Comparison of ENCODE assay signal across 8 mouse cellular contexts in the genomic region with DNA sequence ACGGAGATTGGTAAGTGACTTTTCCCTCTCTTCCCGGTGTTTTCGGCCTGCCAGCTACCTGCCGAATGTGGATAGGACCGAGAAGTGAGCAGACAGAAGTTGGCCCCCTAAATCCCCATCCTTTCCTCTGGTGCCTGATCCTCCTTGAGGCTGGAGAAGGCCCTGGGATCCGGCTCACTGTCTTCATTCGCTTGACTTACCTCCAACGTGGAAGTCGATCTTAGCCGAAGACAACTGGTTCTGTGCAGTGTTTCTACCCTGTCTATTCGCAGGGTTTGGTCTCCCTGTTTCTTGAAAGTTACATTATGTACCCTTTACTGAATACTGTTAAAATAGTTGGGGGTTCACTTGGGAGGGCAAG. TPM values are rescaled to one million over a fixed set of nuclear protein-coding genes. Genes with fewer than 3 reads are reported as not detected.
DNase-seq lines count a peak whose midpoint lies in the region; ATAC-seq lines count a peak whose summit lies in the region.

No protein-coding gene starts in this region.

- peak overlapping the region; percentile 93 for H3K4me3 ChIP-seq in kidney, embryonic 14.5 days (ENCODE audit: low read length)
- peak overlapping the region; percentile 99 for H3K4me3 ChIP-seq in hindbrain, embryonic 16.5 days (ENCODE audit: low read length)
- peak overlapping the region; percentile 91 for H3K4me3 ChIP-seq in midbrain, embryonic 15.5 days

- WGBS in kidney, embryonic 14.5 days: under 1% methylated on average over 11 of the region's 11 CpGs
- 2% methylated on average over 11 of the region's 11 CpGs for WGBS in hindbrain, embryonic 16.5 days
- WGBS in midbrain, embryonic 15.5 days: under 1% methylated on average over 11 of the region's 11 CpGs

- peak; percentile 72 for ATAC-seq in kidney, embryonic 14.5 days (ENCODE audit: low FRiP score, low TSS enrichment)
- ATAC-seq in common myeloid progenitor, adult 5-6 weeks (replicated peaks; ENCODE audit: low read depth, poor library complexity, severe bottlenecking): peak; percentile 64
- peak; percentile 88 for ATAC-seq in hindbrain, embryonic 16.5 days
- peak; percentile 87 for ATAC-seq in midbrain, embryonic 15.5 days (replicated peaks)

- no peaks in the 10 kb centered on the region for H3K4me1 ChIP-seq in kidney, embryonic 14.5 days (ENCODE audit: control insufficient read depth, insufficient read depth, low read length)
- H3K4me1 ChIP-seq in hindbrain, embryonic 16.5 days (ENCODE audit: control insufficient read depth, insufficient read depth, low read depth, low read length): peaks cover 6% of the 10 kb centered on the region
- H3K4me1 ChIP-seq in midbrain, embryonic 15.5 days: peaks cover 19% of the 10 kb centered on the region

- intact Hi-C loops in left cerebral cortex, postnatal 4 days (cut with DNase I): loop anchor here (10.0 kb wide), 1 partner anchor 1059 kb away; a partner anchor contains a TSS

- H3K9ac ChIP-seq in kidney, embryonic 14.5 days (ENCODE audit: low read depth, low read length): peak overlapping the region; percentile 94
- H3K9ac ChIP-seq in hindbrain, embryonic 16.5 days (ENCODE audit: low read depth, low read length): peak overlapping the region; percentile 93
- H3K9ac ChIP-seq in midbrain, embryonic 15.5 days: peak overlapping the region; percentile 94

- H3K36me3 ChIP-seq in kidney, embryonic 14.5 days (ENCODE audit: control insufficient read depth, insufficient read depth, low read length): no peaks in the 10 kb centered on the region
- H3K36me3 ChIP-seq in hindbrain, embryonic 16.5 days (ENCODE audit: control insufficient read depth, insufficient read depth, low read length): no peaks in the 10 kb centered on the region
- H3K36me3 ChIP-seq in midbrain, embryonic 15.5 days (replicated peaks): no peaks in the 10 kb centered on the region

- DNase-seq in kidney, postnatal 36 days: no peak
- no peak for DNase-seq in left cerebral cortex, adult 18-20 months (ENCODE audit: low spot score in 2 of 2)
- no peak for DNase-seq in left cerebral cortex, postnatal 4 days
- no peak for DNase-seq in kidney, postnatal 25 days

- H3K4me2 ChIP-seq in kidney, embryonic 14.5 days (replicated peaks; ENCODE audit: low read depth, low read length): peak overlapping the region; percentile 49
- H3K4me2 ChIP-seq in hindbrain, embryonic 16.5 days (ENCODE audit: low read length): peak overlapping the region; percentile 62
- peak overlapping the region; percentile 67 for H3K4me2 ChIP-seq in midbrain, embryonic 15.5 days

- H3K27ac ChIP-seq in kidney, embryonic 14.5 days (ENCODE audit: low read depth, low read length): no peak overlapping the region
- H3K27ac ChIP-seq in hindbrain, embryonic 16.5 days (ENCODE audit: low read depth, low read length): peak overlapping the region; percentile 78
- H3K27ac ChIP-seq in midbrain, embryonic 15.5 days: peak overlapping the region; percentile 90

- no peaks in the 10 kb centered on the region for H3K9me3 ChIP-seq in kidney, embryonic 14.5 days (ENCODE audit: control insufficient read depth, low read length)
- H3K9me3 ChIP-seq in hindbrain, embryonic 16.5 days (ENCODE audit: control insufficient read depth, low read length): no peaks in the 10 kb centered on the region
- no peaks in the 10 kb centered on the region for H3K9me3 ChIP-seq in midbrain, embryonic 15.5 days

- H3K27me3 ChIP-seq in kidney, embryonic 14.5 days (ENCODE audit: control insufficient read depth, insufficient read depth, low read length): no peaks in the 10 kb centered on the region
- no peaks in the 10 kb centered on the region for H3K27me3 ChIP-seq in hindbrain, embryonic 16.5 days (replicated peaks; ENCODE audit: control insufficient read depth, insufficient read depth, low read length)
- no peaks in the 10 kb centered on the region for H3K27me3 ChIP-seq in midbrain, embryonic 15.5 days (replicated peaks)

RNA-seq across cellular contexts. Expression of a gene that starts 0.3 kb away (rescaled TPM):
- 11.3 and 12.4 TPM in 2 replicates for polyA plus RNA-seq in kidney, embryonic 14.5 days (2014; fragmentation: Nextera tagmentation; extraction: Ambion mirVana)
- 5.3 and 9.9 TPM in 2 replicates for total RNA-seq in common myeloid progenitor, adult 5-6 weeks (2017)
- polyA plus RNA-seq in hindbrain, embryonic 16.5 days (2015; fragmentation: Nextera tagmentation; extraction: Ambion mirVana): 10.3 and 12.5 TPM in 2 replicates
- 10.9 and 13.4 TPM in 2 replicates for polyA plus RNA-seq in midbrain, embryonic 15.5 days (2015; fragmentation: Nextera tagmentation; extraction: Ambion mirVana)
- total RNA-seq in left cerebral cortex, adult 18-20 months (2021): 10 to 100 TPM; 25.4 to 28.6 TPM
- 10 to 100 TPM; 24.1 to 24.4 TPM for total RNA-seq in left cerebral cortex, postnatal 4 days (2021)

RNA-seq across cellular contexts. Expression of a gene that starts 0.3 kb away (rescaled TPM):
- 48.9 and 54.3 TPM in 2 replicates for polyA plus RNA-seq in kidney, embryonic 14.5 days (2014; fragmentation: Nextera tagmentation; extraction: Ambion mirVana)
- 37.3 and 37.8 TPM in 2 replicates for total RNA-seq in common myeloid progenitor, adult 5-6 weeks (2017)
- 25.6 and 29.7 TPM in 2 replicates for polyA plus RNA-seq in hindbrain, embryonic 16.5 days (2015; fragmentation: Nextera tagmentation; extraction: Ambion mirVana)
- 26.4 and 29.3 TPM in 2 replicates for polyA plus RNA-seq in midbrain, embryonic 15.5 days (2015; fragmentation: Nextera tagmentation; extraction: Ambion mirVana)
- 10 to 100 TPM; 23.1 to 25.2 TPM for total RNA-seq in left cerebral cortex, adult 18-20 months (2021)
- 10 to 100 TPM; 39.2 to 42.4 TPM for total RNA-seq in left cerebral cortex, postnatal 4 days (2021)
